Mouse (Mus musculus) monocyte, adult 5-6 weeks (primary cell): ENCODE results near the gene Trpm1. TPM values are rescaled to one million over a fixed set of nuclear protein-coding genes. Genes with fewer than 3 reads are reported as not detected.

ENCODE experiments used
- ATAC-seq: fragments of 153-309, 156-312 bp; replicated peaks from 2 replicates; pipeline ENCODE4 v1.8.0; 2017; ENCODE audit warnings: mild to moderate bottlenecking; ENCODE audit not compliant: low TSS enrichment, insufficient number of reproducible peaks, severe bottlenecking, poor library complexity, low FRiP score
- total RNA-seq: library from RNA; stranded (forward); fragments of 200-1000, 200-491, 200-594 nt; gene quantifications from 3 replicates; pipeline ENCODE4 v1.2.3, GENCODE M21; 2017

Trpm1 gene
- total RNA-seq, 1 experiment from 2014 or later, result not detected

DNA sequence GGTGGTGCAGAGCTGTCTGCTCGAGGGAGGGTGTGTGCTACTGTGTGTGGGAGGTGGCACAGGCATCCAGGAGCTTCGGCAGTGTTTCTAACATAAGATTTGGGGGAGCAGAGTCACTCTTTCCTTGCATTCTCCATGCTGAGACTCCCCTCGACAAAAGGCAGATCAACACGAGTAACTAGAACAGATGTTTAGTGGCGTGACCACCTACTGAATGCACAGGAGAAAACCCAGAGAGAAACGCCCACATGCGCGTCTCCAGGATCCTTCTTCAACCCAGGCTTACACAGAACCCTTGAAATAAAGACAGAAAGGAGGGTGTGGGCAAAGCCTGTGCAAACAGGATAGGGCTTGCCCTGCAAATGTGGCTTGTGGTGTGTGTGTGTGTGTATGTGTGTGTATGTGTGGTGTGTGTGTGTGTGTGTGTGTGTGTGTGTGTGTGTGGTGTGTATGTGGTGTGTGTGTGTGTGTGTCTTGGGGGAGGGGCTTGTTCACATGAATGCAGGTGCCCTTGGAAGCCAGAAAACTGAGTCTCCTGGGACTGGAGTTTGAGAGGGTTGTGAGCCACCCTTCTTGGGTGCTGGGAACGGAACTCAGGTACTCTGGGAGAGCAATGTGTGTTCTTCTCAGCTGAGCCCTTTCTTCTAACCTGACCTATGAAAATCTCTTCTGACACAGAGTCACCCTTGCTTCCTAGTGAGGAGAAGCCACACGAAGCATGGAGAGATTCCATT is 7.3 kb downstream of the Trpm1 start:
- no peak for ATAC-seq

DNA sequence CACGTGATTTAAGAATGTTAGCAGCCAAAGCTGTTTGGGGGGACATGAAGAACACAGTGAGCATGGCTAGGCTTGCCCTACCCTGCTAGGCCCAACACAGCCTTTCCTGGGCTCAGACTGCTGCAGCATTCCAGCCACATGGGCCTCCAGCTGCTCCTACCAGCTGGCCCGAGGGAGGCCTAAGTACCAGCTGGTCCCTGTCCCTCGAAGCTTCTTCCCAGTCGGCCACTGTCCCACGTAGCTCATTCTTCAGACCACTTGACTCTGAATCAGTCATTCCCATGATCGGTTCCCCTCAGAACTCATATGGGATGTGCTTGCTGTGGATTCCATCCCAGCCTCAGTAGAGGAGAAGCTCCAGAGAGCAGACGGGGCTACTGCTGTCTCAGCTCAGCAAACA is 8.4 kb downstream of the Trpm1 start:
- no peak for ATAC-seq

DNA sequence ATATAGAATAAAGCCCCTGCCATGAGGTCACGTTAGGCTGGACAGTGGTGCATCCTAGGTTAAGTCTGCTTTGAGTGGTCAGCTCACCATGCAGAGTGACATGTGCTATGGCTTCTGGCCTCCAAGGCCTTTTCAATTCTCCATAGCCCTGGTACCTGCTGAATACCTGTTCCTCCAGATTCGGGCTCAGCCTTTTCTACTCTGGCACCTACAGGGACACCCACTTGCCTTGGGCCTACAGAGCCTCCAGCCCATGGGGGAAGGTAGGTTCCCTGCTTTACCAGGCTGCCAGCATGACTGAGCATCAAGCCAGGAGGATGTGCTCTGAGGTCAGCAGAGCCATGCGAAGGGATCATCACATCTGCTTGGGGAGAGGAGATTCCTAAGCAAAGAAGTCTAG is 9.5 kb downstream of the Trpm1 start:
- ATAC-seq, result no peak

DNA sequence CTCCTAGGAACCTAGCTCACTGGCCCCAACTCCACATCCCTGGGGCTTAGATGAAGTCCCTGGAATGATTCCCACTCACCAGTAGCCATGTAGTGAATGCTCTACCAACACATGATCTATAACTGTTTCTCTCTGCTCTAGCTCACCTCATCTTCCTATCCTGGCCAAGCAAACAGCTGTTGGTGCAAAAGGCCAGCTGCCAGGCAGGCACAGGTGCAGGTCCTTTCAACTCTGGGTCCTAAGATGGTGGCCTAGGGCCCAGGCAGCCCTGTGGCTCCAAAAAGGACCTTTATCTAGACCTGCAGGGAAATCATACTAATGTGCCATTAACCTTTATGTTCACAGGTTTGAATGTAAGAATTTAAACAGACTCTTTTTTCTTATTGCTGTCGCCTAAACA is 10.3 kb downstream of the Trpm1 start:
- ATAC-seq, result no peak

DNA sequence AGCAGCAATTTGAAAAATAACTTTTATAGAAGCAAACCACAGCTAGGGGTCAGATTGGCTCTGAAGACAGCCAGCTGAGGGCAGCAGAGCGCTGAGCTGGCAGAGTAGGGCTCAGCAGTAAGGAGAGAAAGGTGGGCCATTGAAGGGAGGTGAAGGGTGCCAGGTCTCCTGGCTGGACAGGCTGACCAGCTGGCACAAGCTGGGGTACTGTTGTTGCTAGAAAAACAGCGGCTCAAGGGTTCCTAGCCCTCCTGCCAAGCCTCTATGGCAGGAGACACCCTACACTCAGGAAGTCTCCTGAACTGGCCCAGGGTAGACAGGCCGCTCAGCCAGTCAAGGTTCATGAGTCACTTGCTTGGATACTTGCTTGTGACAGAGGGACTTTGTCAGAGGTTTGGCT is 11.4 kb downstream of the Trpm1 start:
- no peak for ATAC-seq

DNA sequence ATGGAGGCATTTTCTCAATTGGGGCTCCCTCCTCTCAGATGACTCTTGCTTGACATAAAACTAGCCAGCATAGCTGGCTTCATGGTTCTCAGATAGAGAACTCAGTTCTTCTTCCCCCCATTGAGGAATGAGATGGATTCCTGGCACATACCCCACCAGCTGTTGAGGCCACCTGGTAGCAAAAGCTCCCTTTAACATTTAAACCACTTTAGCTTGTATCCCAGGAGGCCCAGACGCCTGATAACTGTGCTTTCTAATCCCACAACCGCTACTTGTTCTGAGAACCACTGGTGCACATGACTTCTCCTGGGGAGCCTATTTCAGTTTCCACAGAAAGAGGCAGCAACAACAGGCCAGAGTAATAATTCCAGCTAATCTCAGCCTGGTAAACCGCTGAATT is 12.4 kb downstream of the Trpm1 start:
- ATAC-seq, result no peak

DNA sequence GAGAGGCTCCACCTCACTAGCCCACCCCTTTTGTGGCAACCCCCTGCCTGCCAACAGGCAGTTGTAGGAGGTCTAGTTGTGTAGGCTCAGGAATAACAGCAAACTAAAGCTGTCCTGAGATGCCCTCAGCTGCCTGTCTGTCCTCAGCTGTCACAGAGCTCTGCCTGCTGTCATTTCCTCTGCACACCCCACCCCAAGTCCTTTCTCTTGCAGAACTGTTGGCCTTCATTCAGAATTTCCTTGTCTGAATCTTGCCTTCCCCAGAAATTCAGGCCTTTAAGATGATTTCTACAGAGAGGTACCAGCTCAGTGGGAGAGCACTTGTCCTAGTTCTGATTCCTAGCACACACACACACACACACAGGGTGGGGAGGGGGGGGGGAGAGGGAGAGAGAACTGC is 13.1 kb downstream of the Trpm1 start:
- no peak for ATAC-seq

DNA sequence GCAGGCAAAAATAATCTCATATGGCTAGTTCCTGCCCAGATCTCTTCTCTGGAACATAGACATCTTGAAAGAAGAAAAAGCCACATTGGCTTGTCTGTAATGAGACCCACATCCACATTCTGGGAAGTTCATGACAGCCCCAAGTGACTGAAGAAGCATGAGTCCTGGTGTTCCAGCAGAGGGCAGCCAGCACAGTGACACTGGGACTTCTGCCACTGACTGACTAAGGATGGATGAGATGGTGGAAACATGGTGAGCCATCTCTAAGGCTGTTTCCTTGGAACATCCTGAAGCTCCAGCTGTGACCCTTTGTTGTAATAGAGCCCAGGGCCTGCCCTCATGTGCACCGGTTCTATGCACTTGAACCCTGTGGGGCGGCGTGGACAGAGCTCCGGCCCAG is 25.7 kb downstream of the Trpm1 start:
- ATAC-seq, result no peak

DNA sequence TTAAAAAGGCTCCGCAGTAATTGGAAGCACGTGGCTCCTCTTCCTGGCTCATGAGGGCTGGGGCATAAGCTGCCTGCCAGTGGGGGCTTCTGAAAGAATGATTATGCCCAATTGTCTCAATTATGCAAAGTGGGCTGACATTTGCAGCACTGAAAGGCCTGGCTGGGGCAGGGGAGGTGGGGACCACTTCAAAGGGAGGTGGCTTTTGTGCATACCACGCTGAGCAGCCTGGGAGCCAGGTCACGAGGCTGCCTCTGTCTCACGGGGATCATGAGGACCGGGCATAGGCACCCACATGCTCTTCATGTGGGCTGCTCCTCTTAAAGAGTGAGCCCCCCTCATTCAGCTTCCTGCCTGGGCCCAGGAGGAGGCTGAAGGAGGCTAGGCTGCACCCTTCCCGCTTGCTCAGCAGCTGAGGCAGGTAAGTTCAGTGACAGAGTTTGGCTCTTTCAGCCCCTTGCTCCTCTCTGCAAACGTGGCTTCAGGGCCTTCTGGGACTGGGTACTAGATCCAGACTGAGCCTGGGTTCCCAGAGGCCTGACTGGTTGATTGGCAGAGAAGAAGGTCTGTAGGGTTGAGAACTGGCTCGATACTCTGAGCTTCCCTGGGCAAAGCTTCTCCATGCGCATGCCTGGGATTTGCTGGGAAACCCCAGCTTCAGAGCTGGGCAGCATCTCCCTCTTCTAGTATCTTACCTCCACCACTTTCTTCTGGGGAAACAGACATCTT is 31.7 kb downstream of the Trpm1 start:
- ATAC-seq, result no peak

DNA sequence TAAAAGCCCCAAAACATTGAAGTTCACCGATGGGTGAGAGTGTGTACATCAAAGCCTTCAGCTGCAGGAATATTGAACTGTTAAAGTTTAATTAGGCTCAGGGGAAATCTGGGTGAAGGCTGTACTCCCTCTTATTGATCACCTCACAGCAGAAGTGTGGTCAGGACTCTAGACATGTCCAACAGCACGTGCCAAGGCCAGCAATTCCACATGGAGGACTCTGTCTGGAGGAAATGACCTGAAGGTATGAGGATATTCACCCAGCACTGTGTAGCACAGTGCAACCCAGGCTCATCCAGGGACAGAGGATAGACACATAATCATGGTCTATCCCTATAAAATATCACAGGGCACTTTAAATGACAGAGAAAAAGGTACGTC is 32.3 kb downstream of the Trpm1 start:
- ATAC-seq, result no peak

DNA sequence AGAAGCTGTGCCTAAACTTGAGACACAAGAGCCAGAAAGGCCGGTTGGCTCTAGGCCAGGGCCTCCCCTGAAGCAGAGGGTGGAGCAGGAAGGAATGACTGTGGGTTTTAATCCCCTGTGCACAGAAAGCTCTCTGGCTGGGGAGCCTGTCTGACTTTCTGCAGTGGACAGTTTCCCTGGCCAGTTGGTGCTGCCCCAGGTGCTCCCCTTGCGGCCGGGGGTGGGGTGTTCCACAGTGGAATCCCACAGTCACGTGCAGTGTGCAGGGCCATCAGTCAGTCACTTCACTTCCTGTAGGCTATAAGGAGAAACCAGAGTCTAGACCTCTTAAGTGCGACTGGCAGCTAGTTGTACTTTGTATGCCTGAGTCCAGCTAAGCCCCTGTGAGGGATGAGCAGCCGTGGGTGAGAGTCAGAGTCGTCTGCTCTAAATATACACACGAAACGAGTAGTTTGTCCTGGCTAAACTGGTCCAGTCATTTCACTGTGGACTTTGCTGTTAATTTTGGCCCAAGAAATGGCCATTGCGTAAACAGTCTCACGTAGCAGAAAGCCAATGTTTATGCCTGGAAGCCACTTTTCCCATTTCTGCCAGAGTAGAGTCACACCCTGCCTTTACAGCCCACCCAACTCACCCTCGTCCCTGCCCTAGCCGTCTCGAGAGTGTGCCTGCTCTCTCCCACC is 38.8 kb downstream of the Trpm1 start:
- ATAC-seq, result no peak

DNA sequence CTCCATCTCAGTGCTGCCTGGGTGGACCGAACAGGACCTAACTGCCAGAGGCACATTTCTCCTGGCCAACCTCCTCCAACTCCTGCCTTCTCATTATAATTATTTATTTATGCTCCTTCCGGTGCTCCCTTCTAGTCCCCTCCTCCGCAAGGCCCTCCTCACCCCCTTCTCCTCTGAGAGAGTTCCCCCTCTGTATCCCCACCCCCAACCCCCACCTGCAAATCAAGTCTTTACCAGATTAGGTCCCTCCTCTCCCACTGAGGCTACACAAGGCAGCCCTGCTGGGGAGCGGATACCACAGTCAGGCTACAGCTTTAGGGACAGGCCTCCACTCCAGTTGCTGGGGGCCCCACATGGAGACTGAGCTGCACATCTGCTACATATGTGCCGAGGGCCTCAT is 39.8 kb downstream of the Trpm1 start:
- ATAC-seq, result no peak

DNA sequence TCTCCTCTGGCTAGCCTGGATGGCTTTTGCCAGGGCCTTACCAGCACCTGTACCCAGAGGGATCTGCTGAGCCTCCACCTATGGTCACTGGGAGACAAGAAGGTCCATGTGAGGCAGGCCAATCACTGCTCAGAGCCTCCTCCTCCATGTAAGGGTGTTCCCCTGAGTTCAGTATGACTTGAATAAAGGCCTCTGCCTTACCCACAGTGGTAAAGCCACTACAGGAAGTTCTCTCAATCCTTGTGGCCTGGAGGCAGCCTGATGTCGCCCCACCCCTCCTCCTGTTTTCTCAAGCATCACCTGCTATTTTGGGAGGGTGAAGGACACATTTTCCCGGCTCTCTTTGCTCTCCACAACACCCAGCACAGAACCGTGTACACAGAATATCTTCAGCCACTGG is 42.5 kb downstream of the Trpm1 start:
- ATAC-seq, result no peak

DNA sequence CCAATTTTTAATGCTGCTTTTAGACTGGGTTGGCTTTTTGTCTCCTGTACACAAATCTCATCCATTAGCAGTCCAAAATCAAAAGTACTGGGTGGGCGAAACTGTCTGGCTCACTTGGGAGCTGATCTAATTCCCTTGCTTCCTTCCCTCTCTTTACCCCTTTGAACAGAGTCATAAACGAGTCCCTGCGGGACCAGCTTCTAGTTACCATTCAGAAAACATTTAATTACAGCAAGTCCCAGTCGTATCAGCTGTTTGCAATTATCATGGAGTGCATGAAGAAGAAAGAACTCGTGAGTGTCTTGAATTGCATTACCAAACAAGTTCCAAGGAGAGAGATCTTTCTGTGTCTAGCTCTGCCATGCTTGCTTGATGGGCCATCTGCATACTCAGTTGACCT is 55.1 kb downstream of the Trpm1 start:
- no peak for ATAC-seq

DNA sequence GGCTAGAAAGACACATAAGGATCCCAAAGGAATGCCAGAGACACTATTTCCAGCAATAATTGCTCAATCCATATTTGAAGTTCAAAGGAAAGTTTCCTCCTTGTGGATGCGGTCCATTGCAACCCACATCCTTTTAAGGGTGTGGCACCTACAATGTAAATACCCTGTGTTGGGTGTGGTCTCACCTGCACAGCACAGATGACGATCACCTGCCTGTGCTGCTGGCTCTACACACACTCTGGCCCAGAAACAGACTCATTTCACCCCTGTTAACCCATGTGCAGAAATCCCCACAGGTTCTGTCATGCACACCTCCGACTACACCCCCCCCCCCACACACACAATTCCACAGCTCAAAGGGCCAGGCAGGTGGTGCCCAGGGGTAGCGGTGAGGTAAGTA is 59.2 kb downstream of the Trpm1 start:
- ATAC-seq, result no peak

DNA sequence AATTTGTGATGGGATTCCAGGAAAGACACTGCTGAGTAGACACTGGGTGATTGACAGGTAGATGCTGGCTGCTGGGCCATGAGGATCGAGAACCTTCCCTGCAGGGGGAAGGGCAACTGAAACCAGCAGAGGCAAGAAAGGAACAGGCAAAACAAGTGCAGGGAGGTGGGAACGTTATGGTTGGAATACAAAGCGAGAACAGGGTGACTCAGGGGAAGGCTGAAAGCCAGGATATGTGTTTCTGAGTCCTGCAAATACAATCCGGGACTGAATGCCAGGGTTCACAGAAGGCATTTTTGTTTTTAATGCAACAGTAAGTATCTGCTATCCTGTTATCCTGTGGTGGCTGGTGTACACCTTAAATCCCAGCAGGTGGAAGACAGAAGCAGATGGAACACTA is 60.4 kb downstream of the Trpm1 start:
- no peak for ATAC-seq

DNA sequence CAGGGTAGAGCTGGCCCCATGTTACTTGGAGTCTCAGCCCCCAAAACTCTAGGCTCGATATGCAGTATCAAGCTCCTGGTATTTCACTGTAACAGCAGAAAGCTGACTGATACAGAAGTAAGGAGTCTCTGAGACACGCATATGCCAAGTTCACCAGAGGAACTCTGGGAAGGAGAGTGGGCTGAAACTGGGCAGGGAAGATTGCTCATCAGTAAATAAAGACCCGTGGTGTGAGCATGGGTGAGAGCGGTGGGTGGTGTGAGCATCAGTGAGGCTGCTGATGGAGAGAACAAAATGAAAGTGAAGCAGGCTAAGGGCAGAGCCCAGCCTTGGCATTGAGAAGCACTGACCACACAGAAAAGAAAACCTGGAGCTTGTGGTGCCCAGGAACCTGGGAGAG is 62.0 kb downstream of the Trpm1 start:
- ATAC-seq, result no peak

DNA sequence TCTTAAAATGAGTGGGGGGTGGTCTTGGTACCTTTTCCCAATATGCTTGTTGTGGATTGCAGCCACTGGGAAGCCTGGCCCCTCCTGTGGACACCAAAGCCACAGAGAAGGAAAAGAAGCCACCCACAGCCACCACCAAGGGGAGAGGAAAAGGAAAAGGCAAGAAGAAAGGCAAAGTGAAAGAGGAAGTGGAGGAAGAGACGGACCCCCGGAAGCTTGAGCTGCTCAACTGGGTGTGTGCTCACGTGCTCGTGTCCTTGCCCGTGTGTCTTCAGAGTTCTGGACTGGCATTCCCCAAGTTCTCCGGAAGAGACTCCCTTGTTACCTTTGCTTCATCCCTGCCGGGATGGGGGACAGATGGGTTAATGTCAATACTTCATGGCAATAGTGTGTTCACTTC is 63.8 kb downstream of the Trpm1 start:
- ATAC-seq, result no peak

DNA sequence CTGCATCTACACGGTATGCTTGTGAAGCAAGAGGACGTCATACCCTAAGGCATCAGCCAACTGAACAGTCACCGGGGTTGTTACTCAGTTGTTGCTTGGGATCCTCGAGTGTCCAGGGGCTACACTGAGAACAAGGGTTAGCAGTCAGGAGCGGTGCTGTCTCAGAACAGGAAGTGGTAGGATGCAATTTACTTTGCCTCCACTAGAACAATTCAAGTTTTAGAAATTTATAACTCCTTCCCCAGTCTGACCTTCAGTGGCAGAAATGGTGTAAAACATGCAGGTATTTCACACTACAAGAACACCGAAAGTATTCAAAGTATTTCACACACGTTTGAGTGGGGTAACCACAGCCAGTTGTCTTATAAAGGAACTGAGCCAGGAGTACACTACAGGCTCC is 66.1 kb downstream of the Trpm1 start:
- ATAC-seq, result no peak

DNA sequence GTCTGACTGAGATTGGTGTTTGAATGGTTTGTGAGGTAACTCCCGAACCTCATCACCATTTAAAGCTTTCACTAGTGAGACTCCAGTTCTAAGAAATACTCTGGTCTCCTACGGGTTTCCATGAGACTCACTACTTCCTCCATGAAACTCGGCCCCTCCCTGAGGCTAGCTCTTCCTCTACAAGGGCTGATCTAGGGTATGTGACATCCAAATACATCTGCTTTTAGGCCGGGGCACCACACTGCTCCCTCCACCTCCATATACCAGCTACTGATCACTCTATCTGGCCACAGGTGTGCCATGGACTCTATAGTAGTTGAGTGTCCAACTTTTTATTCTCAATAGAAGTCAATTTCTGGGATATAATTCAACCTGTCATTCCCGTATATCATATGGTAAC is 69.6 kb downstream of the Trpm1 start:
- ATAC-seq, result no peak; the same call in 1 of the 2 replicates
